Mouse (Mus musculus) gastrocnemius, adult 18-20 months (tissue): ENCODE measurements around the gene AI464131. TPM values are rescaled to one million over a fixed set of nuclear protein-coding genes. Genes with fewer than 3 reads are reported as not detected.

Source experiments
- DNase-seq: peaks from one replicate; pipeline ENCODE4 v3.0.0; 2021; ENCODE audit warnings: low spot score
- total RNA-seq, 2 experiments: library from RNA; stranded (reverse); gene quantifications; 2 replicates each; pipeline ENCODE4 v1.2.3; 2021

Gene AI464131
- total RNA-seq, 2 experiments from 2014 or later, result 57.2 to 76.3 TPM

DNA sequence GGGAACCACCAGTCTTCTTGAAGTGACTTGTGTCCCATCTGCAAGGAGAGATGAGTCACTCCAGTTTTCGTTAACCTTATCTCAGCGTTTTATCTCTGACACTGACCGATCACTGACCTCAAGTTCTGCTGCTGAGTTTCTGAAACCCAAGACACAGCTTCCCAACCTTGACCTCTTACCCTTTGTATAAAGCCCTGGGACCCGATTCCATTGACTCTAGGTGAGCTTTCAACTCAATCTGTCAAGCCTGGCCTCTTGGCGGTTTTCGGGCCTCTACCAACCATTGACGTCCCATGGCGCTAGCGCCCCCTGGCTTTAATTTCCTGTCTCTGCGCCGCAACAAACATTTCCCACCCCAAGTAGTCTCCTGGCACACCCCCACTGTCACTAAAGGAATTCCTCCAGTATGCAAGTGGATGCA lies 2.3 kb upstream of the AI464131 start:
- no peak for DNase-seq

DNA sequence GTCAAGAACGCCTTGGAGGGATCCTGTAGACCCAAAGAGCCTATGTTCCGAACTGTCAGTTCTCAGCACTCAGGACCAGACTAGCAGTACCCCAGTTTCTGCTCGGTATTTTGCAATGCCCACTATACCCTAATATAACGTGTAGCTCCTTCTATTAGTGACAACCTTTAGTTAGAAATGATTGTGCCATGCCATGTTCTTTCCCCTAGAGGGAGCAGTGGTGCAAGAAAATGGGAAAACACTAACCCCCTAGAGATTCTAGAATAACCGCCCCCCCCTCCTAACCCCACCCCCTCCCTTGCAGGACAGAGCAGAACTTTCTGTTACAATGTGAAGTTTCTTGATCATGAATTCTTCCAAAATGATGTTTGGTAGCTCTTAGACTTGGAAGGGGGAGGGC lies 1.4 kb upstream of the AI464131 start:
- no peak for DNase-seq

DNA sequence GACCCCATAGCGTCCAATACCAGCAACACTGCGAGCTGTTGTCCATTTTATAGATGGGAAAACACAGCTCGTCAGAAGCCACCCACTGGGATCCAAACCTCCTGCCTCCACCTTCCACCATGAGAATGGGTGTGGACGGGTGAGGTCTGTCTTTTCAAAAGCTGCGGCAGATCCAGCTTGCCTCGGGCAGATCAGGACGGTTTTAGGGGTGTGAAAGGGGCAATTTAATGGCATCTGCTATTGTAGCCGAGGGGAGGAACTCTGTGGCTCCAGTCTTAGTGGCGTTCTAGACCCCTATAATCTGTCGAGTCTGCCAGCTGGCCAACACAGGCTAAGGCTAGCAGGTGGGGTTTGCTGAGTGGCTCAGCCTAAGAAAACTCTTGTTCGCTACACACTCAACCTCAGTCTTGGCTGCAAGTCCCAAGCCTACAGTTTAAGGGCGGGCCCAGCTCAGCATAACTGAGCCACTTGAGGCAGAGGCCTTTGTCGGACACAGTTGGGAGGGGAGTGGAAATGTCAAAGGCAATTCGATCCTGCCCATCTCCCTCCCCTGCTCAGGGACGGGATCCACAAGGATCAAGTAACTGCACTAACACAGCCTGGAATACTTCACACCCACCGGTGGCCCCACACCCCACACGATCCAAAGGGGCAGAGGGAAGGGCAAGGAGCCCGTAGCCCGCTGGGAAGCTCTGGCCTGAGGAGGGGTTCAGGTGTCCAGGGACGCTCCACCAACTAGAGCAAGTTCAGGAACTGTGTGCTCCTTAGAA lies 520 bp downstream of the AI464131 start:
- peak; percentile 78 for DNase-seq

DNA sequence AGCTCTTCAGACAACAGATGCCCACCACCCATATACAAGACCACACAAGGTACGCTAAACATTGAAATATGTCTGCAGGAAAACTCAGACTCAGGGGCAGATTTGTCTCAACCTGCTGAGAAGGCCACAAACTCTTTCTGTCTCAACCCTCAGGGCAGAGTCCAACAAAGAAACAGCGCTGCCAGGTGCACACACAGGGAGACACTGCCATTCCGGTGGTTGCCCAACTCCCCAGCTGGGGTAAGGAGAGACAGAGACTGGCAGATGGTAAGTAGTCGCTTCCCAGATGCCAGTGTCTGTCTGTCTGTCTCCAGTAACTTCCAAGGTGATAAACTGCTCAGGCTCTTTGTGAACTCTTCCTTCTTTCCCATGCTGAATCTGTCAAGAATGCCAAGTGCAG lies 2.1 kb downstream of the AI464131 start:
- DNase-seq, result no peak

DNA sequence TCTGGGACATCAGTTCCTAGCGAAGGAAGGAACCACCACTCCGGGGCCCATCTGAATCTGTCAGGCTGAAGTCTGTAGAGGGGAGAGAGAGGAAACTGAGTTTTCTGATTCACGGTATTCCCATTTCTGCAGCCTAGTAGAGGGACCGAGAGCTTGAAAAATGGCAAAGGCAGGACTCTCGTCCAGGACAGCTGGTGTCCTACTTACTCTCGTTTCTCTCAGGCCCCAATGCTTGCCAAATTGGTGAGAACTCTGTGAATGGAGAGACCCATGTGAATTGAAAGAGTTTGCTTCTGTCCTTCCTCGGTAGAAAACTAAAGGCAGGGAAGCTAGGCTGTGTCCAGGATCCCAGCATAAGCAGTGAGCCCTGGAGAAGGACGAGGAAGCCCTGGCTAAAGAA lies 3.3 kb downstream of the AI464131 start:
- peak; percentile 51 for DNase-seq

DNA sequence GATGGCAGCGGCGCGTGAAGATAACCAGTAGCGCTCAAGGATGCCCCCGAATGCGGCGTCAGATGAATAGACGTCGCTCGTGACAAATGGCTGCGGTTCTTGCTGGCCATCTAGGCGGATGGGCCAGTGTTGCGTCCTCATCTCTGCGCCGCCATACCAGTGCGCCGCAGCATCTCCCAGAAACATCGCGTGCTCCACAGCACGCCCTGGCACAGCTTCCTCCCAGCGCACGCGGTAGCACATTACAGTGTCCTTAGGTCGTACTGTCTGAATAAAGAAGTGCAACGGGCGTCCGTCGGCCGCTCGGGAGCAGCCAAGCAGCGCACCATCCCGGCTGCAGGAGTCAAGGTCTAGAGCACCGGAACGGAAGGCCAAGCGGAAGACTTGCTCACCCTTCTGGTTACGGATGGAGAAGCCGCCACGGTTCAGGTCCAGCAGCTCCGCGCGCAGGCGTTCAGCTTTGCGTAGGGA lies 3.9 kb downstream of the AI464131 start:
- no peak for DNase-seq

DNA sequence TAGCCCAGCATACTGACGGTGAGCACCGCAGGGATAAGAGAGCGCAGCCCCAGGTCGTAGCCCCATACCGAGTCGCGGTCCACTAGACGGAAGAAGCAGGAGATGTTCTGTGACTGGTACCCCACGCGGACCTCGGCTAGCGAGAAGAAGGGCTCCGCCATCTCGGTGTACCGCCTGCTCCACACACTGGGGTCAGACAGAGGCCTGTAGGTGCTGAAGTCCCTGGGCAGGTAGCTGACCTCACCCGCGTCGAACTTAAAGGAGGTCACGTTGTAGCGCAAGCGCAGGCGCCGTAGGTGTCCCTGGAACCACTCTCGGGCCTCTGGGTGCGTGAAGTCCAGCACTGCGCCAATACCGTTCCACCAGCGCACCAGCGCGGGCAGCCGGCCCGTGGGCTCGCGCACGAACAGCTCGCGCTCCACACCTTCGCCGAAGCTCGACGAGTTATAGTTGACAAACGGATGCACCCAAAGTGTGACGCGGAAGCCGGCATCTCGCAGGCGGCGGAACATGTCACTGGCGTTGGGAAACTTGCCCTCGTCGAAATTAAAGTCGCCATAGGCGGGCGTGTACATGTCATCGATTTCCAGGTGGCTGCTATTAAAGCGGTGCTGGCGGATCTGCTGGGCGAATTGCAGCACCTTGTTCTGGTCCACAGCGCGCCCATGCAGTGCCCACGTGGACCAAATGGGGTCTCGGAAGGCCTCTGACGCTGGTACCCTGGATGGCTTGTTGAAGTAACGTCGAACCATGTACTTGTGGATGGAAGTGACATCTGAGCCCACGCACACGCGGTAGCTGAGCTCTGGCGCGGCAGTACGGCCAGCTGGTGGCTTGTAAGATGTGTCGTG lies 4.7 kb downstream of the AI464131 start:
- no peak for DNase-seq

DNA sequence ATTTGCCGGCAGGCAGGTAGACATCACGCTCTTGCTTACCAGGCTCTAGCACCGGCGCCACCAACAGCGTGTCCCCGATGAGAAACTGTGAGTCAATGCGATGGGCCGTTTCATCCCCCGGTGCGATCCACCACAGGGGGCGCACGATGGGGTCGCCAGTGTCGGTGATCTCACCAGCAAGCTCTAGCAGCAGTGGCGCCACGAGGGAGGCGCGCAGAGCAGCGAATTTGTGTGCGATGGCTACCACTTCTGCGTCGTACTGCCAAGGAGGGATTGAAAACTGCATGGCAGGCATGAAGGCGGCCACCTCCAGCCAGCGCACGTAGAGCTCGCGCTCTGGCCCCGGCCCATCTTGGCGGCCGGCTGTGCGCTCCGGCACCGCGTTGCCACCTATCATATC lies 5.3 kb downstream of the AI464131 start:
- no peak for DNase-seq

DNA sequence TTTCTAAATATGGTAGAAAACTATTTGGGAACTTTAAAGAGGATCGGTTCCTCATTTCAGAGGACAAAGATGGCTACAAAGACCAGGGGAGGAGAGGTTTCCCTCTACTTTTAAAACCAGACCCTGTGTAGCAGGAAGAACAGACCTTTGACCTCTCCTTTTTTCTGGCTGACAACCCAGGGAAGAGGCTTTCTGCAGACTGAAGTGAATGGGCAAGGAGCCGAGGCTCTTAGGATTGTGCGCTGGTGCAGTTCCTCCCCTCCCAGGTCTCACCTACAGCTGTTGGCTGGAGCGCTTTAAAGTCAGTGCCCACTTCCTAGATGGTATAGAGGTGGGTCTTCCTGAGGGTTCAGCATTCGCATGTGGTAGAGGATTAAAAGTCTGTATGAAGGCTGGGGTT lies 5.8 kb downstream of the AI464131 start:
- DNase-seq, result no peak

DNA sequence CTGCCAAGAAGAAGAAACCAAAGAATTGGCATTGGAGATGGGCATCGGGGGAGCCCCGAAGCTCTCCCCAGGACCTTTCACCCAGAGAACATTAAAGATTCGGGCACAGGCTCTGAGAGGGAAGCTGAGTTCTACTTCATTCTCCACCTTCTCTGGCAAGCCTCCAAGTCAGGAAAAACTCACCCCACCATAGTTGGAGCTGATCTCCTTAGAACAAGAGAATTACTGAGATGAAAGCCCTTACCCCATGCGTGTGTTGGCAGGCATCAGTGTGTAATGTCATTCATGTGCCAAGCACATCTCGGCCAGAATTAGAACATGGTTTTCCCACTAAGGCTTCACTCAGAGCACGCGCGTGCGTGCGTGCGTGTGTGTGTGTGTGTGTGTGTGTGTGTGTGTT lies 7.0 kb downstream of the AI464131 start:
- peak; percentile 43 for DNase-seq

DNA sequence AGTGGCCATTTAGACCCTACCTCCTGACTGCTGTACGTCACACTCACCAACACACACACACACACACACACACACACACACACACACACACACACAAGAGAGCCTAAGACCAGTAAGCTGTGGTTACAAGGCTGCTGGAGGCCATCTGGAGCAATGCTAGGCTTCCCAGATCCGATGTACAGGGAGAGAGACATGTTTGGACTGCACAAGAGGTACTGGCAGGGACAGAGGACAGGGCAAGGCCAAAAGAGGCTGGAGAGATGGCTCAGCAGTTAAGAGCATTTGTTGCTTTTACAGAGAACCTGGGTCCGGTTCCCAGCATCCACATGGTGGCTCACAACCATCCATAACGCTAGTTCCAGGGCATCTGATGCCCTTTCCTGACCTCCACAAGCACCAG lies 7.8 kb downstream of the AI464131 start:
- no peak for DNase-seq

DNA sequence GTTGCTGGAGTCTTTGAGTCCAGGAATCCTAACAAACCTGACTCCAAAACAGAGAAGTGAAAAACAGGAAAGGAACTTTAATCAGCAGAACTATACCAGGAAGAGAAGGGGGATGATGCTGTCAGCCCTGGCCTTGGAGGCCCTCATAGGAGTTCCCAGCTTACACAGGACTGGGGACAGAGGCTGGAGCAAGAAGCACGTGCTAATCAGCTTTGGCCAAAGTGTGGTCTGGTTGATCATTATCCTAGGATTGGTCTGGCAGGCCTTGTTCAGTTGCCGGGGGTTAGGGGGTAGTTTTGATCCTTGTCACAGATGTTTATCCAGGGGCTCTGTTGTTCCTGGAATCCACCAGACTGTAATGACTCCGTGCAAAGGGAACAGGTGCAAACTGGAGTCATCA lies 8.5 kb downstream of the AI464131 start:
- no peak for DNase-seq

DNA sequence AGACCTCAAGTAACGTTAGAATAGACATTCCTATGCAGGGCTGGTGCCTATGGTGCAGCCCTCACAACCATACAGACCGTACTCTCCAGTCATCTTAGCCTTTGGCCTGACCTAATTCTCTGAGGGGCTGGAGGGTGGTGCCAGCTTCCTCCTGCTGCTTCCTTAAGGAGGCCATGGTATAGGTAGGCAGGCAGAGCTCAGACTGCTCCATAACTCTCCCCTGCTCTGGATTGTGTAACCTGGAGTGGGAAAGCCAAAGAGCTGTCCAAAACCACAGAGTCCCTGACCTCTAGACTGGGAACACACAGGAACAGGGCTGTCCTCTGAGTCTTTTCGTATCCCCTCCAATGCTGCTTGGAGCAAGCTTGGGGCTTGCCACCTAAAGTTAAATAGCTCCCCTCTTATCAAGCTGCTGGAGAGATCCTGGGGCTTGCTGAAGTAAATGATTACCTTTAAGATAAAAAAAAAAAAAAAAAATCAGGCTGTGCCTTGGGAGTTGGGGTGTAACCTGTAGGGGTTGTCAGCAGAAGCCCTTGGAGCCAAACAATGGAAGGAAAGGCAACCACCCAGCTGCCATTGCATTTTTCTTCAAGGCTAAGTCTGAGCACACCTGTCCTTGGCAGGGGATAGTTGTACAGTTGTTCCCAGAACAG lies 9.3 kb downstream of the AI464131 start:
- DNase-seq, result no peak

DNA sequence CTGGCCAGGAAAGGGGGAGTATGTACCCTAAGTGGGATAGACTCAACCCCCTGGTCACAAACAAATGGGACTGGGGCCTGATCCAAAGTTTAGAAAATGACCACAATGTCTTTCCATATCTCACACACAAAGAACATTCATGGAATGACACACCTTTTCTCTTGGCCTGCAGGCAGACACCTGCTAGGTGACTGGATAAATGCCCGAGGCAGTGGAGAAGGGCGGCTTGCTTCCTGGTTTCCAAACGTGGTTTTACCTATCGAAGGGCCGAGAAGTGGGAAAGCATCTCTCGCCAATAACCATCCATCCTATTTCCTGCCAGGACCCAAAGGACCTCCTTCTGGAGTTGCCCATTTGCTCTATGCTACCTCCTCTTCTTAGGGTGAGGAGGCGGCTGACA lies 9.9 kb downstream of the AI464131 start:
- no peak for DNase-seq

DNA sequence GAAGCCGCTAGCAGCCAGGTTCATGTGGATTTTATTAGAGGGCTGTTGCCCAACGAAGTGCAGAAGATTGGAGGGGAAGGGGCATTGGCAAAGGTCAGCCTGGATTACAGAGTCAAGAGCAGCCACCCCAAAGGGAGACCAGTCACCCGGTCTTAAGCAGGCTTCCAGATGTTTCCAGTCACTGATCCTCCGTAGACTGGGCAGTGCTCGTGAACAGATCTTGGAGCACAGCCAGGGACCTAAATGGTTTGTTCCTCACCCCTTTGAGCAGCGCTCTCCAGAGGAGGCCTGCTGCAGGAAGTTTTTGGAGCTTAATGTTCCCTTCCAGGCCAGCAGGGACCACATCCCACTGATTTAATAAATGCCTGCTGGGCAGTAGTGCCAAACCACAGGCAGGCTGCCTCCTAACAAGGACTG lies 21.3 kb downstream of the AI464131 start:
- DNase-seq, result peak; percentile 85

DNA sequence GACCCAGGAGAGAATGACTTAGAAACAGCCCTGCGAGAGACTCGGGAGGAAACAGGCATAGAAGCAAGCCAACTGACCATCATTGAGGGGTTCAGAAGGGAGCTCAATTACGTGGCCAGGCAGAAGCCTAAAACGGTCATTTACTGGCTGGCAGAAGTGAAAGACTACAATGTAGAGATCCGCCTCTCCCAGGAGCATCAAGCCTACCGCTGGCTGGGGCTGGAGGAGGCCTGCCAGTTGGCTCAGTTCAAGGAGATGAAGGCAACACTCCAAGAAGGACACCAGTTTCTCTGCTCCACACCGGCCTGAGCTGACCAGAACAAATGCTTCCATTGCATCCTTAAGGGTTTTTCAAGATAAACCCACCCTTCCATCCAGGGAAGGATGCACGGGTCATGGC lies 22.6 kb downstream of the AI464131 start:
- DNase-seq, result peak; percentile 90

DNA sequence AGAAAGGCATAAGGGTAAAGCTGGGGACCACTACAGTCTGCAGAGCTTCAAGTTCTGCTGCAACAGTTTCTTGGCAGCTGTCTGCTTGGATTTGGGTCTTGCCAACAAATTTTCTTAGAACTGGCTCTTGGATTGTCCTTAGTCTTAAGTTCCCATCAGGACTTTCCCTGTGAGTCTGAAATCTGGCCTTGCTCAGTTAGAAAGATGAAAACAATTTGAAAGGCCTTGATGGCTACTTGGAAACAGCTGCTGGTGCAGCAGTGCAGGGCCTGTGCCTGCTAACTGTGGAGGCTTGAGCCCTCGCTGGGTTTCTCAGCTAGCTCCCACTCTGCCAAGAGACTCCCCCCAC lies 23.4 kb downstream of the AI464131 start:
- no peak for DNase-seq

DNA sequence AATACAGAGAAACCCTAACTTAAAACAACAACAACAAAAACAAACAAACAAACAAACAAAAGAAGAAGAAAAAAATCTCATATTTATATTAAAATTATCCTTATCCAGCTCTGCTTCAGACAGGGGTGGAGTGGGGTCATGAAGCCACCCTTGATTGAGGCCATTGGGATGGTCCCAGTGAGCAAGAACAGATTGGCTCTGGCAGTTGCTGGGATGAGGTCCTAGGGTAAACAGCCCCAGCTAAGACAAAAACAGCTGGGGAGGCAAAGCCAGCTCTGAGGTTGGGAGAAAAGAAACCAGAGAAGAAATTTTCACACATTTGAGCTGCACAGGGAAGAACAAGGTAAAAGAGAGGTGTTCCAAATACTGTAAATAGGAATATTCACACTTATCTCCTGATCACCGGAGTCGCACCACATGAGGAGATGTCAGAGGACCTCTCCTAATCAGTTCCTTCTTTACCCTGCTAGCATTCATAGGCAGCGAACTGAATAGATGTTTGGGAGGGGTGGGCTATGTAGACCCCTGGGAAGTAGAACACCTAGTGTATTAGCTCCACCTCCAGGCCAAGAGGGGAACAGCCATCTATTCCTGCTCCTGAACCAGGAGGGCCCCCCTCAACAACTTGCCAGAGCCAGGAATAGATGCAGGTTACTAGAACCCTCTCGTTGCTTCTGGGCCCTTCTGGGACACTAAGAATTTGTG lies 24.0 kb downstream of the AI464131 start:
- no peak for DNase-seq

DNA sequence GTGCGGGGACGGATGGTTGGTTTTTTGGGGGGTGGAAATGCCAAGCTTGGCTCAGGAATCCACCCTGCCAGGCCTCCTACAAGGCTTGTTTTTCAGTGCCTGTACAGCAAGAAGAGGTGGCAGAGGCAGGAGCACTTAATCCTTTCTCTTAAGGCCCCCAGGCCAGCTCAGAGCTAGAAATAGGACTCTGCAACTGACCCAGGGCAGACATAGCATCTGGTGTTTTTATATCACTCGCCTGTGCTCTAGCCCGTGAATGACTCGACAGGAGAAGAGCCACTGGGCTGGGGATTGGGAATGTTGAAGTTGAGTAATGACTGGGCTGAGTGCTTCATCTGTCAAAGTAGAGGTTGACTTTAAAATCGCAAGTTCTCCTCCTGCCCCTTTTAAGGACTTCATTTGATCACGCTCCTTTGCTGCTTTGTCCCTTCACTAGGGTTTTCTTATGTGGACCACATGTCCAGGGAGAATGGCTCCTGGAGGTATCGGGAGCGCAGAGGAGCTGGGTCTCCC lies 25.2 kb downstream of the AI464131 start:
- peak; percentile 56 for DNase-seq

DNA sequence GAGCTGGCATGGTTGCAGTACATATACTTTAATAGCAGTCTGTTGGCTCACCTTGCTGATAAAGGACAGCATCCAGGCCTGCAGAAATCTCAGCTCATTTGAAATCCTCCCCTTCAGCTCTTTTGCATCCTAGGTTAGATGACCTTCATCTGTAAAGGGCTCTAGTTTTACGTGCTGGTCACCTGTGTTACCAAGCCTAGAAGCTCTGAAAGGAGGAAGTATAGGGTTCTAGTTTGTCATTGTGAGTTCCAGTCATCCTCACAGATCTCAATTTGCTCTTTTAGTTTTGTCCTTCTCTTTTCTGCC lies 31.5 kb downstream of the AI464131 start:
- DNase-seq, result no peak

DNA sequence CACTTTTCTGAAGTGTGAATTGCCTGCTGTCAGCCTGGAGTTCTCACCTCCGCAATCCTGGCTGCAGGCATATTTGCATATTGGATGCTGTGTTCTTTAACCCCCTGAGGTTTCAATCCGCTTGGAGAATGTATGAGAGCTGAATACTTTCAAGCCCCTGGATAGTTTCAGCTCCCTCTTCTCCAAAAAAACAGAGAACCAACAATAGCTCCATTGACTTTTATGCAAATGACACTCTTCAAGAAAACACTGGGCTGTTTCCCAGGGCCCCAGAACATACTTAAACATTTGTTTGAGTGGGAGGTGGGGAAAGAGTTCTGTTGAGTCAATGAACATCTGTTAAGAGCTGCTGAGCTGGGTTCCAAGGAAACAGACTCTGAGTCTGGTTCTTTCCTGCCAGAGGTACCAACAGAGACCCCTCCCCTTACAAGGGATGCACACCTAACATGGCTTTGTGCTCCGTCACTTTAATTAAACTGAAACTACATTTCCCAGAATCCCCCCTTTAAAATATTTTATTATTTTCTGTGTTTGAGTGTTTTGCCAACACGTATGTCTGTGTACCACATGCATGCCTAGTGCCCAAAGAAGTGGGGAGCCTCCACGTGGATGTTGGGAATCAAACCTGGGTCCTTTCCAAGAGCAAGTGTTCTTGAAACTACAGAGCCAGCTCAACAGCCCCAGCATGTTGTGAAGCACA lies 32.0 kb downstream of the AI464131 start:
- DNase-seq, result no peak
